Comparison of ENCODE assay signal across 12 mouse cellular contexts in the genomic region with DNA sequence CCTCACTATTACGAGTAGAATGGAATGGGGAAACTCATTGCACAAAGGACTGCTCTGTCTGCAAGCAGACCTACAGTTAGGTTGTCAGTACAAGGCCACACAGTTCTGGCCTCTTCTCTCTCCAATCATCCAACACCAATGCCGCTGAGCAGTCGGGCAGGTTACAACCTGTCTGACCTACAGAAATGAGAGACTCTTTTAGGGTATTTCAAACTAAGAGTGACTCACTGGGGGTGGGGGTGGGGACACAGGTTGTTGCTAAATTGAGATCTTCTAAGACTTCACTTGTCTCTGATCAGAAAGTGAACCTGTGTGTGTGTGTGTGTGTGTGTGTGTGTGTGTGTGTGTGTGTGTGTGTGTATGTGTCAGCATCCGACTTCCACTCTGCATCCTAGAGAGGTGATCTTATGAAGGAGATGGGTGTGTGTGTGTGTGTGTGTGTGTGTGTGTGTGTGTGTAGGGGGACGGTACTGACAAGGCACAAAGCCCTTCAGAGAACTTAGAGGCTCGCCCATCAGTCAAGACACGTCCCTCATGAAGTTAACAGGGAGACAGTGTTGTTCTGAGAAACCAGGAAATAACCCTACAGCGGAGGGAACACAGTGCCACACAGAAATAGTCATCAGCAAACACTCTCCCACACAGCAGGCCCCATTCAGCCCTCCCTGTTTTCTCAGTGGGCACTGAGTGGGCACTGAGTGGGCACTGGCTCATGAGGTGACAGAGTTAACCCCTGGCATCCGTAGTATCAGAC. TPM values are rescaled to one million over a fixed set of nuclear protein-coding genes. Genes with fewer than 3 reads are reported as not detected.
DNase-seq lines count a peak whose midpoint lies in the region; ATAC-seq and TF ChIP-seq lines count a peak whose summit lies in the region.
"Had no signal": no experiment of that assay in that cellular context is flagged by ENCODE, and none has a peak within 500 bp of the region (broad histone marks: within the 10 kb centered on the region; RNA-seq: fewer than 3 reads in every experiment).

No protein-coding gene starts in this region.

- H3K4me2 ChIP-seq in hindbrain, embryonic 12.5 days (replicated peaks), result no peak overlapping the region
- H3K4me2 ChIP-seq in midbrain, postnatal 0 days (ENCODE audit: low read depth, low read length, poor library complexity, severe bottlenecking), result no peak overlapping the region
- no peak overlapping the region for H3K4me2 ChIP-seq in midbrain, embryonic 14.5 days (ENCODE audit: low read length)
- peak overlapping the region; percentile 42; the same call in 1 of the 2 replicates for H3K4me2 ChIP-seq in heart, postnatal 0 days (ENCODE audit: low read depth, low read length)
- H3K4me2 ChIP-seq in stomach, embryonic 16.5 days (ENCODE audit: low read depth, low read length), result peak overlapping the region; percentile 46

- no peaks in the 10 kb centered on the region for H3K27me3 ChIP-seq in hindbrain, embryonic 10.5 days (ENCODE audit: insufficient read depth, poor library complexity, severe bottlenecking)
- H3K27me3 ChIP-seq in hindbrain, embryonic 12.5 days, result no peaks in the 10 kb centered on the region
- no peaks in the 10 kb centered on the region for H3K27me3 ChIP-seq in midbrain, postnatal 0 days (ENCODE audit: insufficient read depth, low read length)
- H3K27me3 ChIP-seq in midbrain, embryonic 14.5 days (ENCODE audit: control insufficient read depth, insufficient read depth, low read length), result no peaks in the 10 kb centered on the region
- no peaks in the 10 kb centered on the region for H3K27me3 ChIP-seq in heart, postnatal 0 days (ENCODE audit: control insufficient read depth, insufficient read depth, low read length)
- H3K27me3 ChIP-seq in stomach, embryonic 16.5 days (ENCODE audit: control insufficient read depth, insufficient read depth, low read length), result no peaks in the 10 kb centered on the region

- no peak for ATAC-seq in hindbrain, embryonic 12.5 days (ENCODE audit: low FRiP score)
- ATAC-seq in midbrain, postnatal 0 days (ENCODE audit: low FRiP score), result peak; percentile 16; the same call in 1 of the 2 replicates
- no peak for ATAC-seq in midbrain, embryonic 14.5 days (ENCODE audit: low FRiP score, low TSS enrichment)
- peak; percentile 4; the same call in 1 of the 2 replicates for ATAC-seq in heart, postnatal 0 days (ENCODE audit: insufficient read depth, low read depth)
- ATAC-seq in stomach, embryonic 16.5 days (ENCODE audit: insufficient read depth, low FRiP score), result peak; percentile 68

- TF ChIP-seq EP300 in heart, postnatal 0 days (IDR thresholded peaks at IDR 0.05; ENCODE audit: low read depth), result no peak

- H3K9ac ChIP-seq in hindbrain, embryonic 12.5 days, result no peak overlapping the region
- H3K9ac ChIP-seq in midbrain, postnatal 0 days (replicated peaks; ENCODE audit: low read length, poor library complexity, severe bottlenecking), result no peak overlapping the region
- no peak overlapping the region for H3K9ac ChIP-seq in midbrain, embryonic 14.5 days (replicated peaks; ENCODE audit: low read length)
- peak overlapping the region; percentile 38; the same call in 1 of the 2 replicates for H3K9ac ChIP-seq in heart, postnatal 0 days (replicated peaks; ENCODE audit: low read depth, low read length)
- no peak overlapping the region; the same call in 1 of the 2 replicates for H3K9ac ChIP-seq in stomach, embryonic 16.5 days (ENCODE audit: low read length)

- 81% methylated on average over 8 of the region's 9 CpGs for WGBS in hindbrain, embryonic 10.5 days
- 80% methylated on average over 8 of the region's 9 CpGs for WGBS in hindbrain, embryonic 12.5 days
- 83% methylated on average over 9 of the region's 9 CpGs for WGBS in midbrain, postnatal 0 days
- WGBS in midbrain, embryonic 14.5 days, result 92% methylated on average over 9 of the region's 9 CpGs
- WGBS in heart, postnatal 0 days, result 33% methylated on average over 9 of the region's 9 CpGs
- 47% methylated on average over 9 of the region's 9 CpGs for WGBS in stomach, embryonic 16.5 days

- TF ChIP-seq CTCF in midbrain, postnatal 0 days (IDR thresholded peaks at IDR 0.05), result no peak
- no peak for TF ChIP-seq CTCF in heart, postnatal 0 days (IDR thresholded peaks at IDR 0.05; ENCODE audit: low read depth)

- H3K9me3 ChIP-seq in hindbrain, embryonic 10.5 days, result no peaks in the 10 kb centered on the region
- H3K9me3 ChIP-seq in hindbrain, embryonic 12.5 days (replicated peaks), result no peaks in the 10 kb centered on the region
- no peaks in the 10 kb centered on the region for H3K9me3 ChIP-seq in midbrain, postnatal 0 days (ENCODE audit: low read length)
- H3K9me3 ChIP-seq in midbrain, embryonic 14.5 days (ENCODE audit: control insufficient read depth, low read length), result no peaks in the 10 kb centered on the region
- no peaks in the 10 kb centered on the region for H3K9me3 ChIP-seq in heart, postnatal 0 days (replicated peaks; ENCODE audit: control insufficient read depth, low read length)
- H3K9me3 ChIP-seq in stomach, embryonic 16.5 days (replicated peaks; ENCODE audit: control insufficient read depth, low read length), result no peaks in the 10 kb centered on the region
- H3K9me3 ChIP-seq: megakaryocyte, embryonic 14.5 days had no signal

- H3K4me3 ChIP-seq in hindbrain, embryonic 10.5 days, result no peak overlapping the region
- H3K4me3 ChIP-seq in hindbrain, embryonic 12.5 days, result no peak overlapping the region
- no peak overlapping the region for H3K4me3 ChIP-seq in midbrain, postnatal 0 days (ENCODE audit: low read depth, low read length)
- no peak overlapping the region for H3K4me3 ChIP-seq in midbrain, embryonic 14.5 days (replicated peaks; ENCODE audit: low read depth, low read length)
- no peak overlapping the region for H3K4me3 ChIP-seq in heart, postnatal 0 days (ENCODE audit: low read depth, low read length)
- H3K4me3 ChIP-seq in stomach, embryonic 16.5 days (replicated peaks; ENCODE audit: low read length), result no peak overlapping the region; the same call in 1 of the 2 replicates
- H3K4me3 ChIP-seq: erythroblast, embryonic 14.5 days; megakaryocyte, embryonic 14.5 days had no signal

- peaks cover 10% of the 10 kb centered on the region; the same call in 1 of the 2 replicates for H3K4me1 ChIP-seq in hindbrain, embryonic 10.5 days (replicated peaks)
- H3K4me1 ChIP-seq in hindbrain, embryonic 12.5 days, result peaks cover 23% of the 10 kb centered on the region
- H3K4me1 ChIP-seq in midbrain, postnatal 0 days (ENCODE audit: insufficient read depth, low read length), result no peaks in the 10 kb centered on the region; the same call in 1 of the 2 replicates
- H3K4me1 ChIP-seq in midbrain, embryonic 14.5 days (ENCODE audit: control insufficient read depth, insufficient read depth, low read length), result peaks cover 7% of the 10 kb centered on the region; the same call in 1 of the 2 replicates
- peaks cover 52% of the 10 kb centered on the region for H3K4me1 ChIP-seq in heart, postnatal 0 days (ENCODE audit: control insufficient read depth, insufficient read depth)
- peaks cover 44% of the 10 kb centered on the region for H3K4me1 ChIP-seq in stomach, embryonic 16.5 days (ENCODE audit: control insufficient read depth, insufficient read depth, low read length)

- H3K27ac ChIP-seq in hindbrain, embryonic 10.5 days, result peak overlapping the region; percentile 35; the same call in 1 of the 2 replicates
- no peak overlapping the region for H3K27ac ChIP-seq in hindbrain, embryonic 12.5 days
- no peak overlapping the region for H3K27ac ChIP-seq in midbrain, postnatal 0 days (ENCODE audit: low read depth, low read length)
- no peak overlapping the region for H3K27ac ChIP-seq in midbrain, embryonic 14.5 days (replicated peaks; ENCODE audit: low read depth, low read length)
- H3K27ac ChIP-seq in heart, postnatal 0 days (ENCODE audit: low read depth), result peak overlapping the region; percentile 76
- H3K27ac ChIP-seq in stomach, embryonic 16.5 days (ENCODE audit: low read length), result peak overlapping the region; percentile 95

- DNase-seq in hindbrain, embryonic 10.5 days (ENCODE audit: low spot score), result no peak
- DNase-seq in midbrain, postnatal 0 days (ENCODE audit: low spot score), result no peak
- DNase-seq in midbrain, embryonic 14.5 days, result no peak
- DNase-seq in heart, postnatal 0 days (ENCODE audit: low spot score), result no peak
- DNase-seq in layer of hippocampus, adult 11-12 months (ENCODE audit: low spot score), result no peak
- DNase-seq: cerebellum, adult 9-10 months; gastrocnemius, postnatal 25 days; kidney, postnatal 25 days had no signal

- no peaks in the 10 kb centered on the region for H3K36me3 ChIP-seq in hindbrain, embryonic 10.5 days
- H3K36me3 ChIP-seq in hindbrain, embryonic 12.5 days, result no peaks in the 10 kb centered on the region
- no peaks in the 10 kb centered on the region for H3K36me3 ChIP-seq in midbrain, postnatal 0 days (ENCODE audit: insufficient read depth, low read length)
- H3K36me3 ChIP-seq in midbrain, embryonic 14.5 days (ENCODE audit: control insufficient read depth, insufficient read depth, low read length), result no peaks in the 10 kb centered on the region
- H3K36me3 ChIP-seq in heart, postnatal 0 days (replicated peaks; ENCODE audit: control insufficient read depth, insufficient read depth, low read length), result no peaks in the 10 kb centered on the region
- H3K36me3 ChIP-seq in stomach, embryonic 16.5 days (ENCODE audit: control insufficient read depth, insufficient read depth, low read length), result no peaks in the 10 kb centered on the region

RNA-seq across cellular contexts. Expression of a gene that starts 27.7 kb away (rescaled TPM):
- polyA plus RNA-seq in hindbrain, embryonic 10.5 days (2016; fragmentation: Nextera tagmentation; extraction: Ambion mirVana), result 14.5 and 15.8 TPM in 2 replicates
- 21.3 and 23.2 TPM in 2 replicates for polyA plus RNA-seq in hindbrain, embryonic 12.5 days (2016; fragmentation: Nextera tagmentation; extraction: Ambion mirVana)
- total RNA-seq in midbrain, postnatal 0 days (2014; rRNA removed), result 18.3 and 20.5 TPM in 2 replicates
- 8.7 TPM in 2 replicates for polyA plus RNA-seq in midbrain, postnatal 0 days (2015; fragmentation: Nextera tagmentation; extraction: Ambion mirVana)
- 7.5 and 13.0 TPM in 2 replicates for polyA plus RNA-seq in midbrain, embryonic 14.5 days (2014; fragmentation: Nextera tagmentation; extraction: Ambion mirVana)
- total RNA-seq in heart, postnatal 0 days (2014; rRNA removed; ENCODE audit: low replicate concordance), result 54.0 and 54.9 TPM in 2 replicates
- 18.8 and 19.1 TPM in 2 replicates for polyA plus RNA-seq in heart, postnatal 0 days (2015; fragmentation: Nextera tagmentation; extraction: Ambion mirVana)
- 13.6 and 14.6 TPM in 2 replicates for polyA plus RNA-seq in stomach, embryonic 16.5 days (2015; fragmentation: Nextera tagmentation; extraction: Ambion mirVana)

Comparison
In these comparisons a context has a peak if more than half of its experiments do, and no peak if none do; other contexts are left out.
1. H3K27ac ChIP-seq: peak in hindbrain, embryonic 10.5 days (single experiment), heart, postnatal 0 days (single experiment) and stomach, embryonic 16.5 days (single experiment); none in hindbrain, embryonic 12.5 days (single experiment), midbrain, postnatal 0 days (single experiment) and midbrain, embryonic 14.5 days (single experiment).
2. ATAC-seq: peak in midbrain, postnatal 0 days (single experiment), heart, postnatal 0 days (single experiment) and stomach, embryonic 16.5 days (single experiment); none in hindbrain, embryonic 12.5 days (single experiment) and midbrain, embryonic 14.5 days (single experiment).
3. H3K4me2 ChIP-seq: peak in heart, postnatal 0 days (single experiment) and stomach, embryonic 16.5 days (single experiment); none in hindbrain, embryonic 12.5 days (single experiment), midbrain, postnatal 0 days (single experiment) and midbrain, embryonic 14.5 days (single experiment).